Mouse (Mus musculus) urinary bladder, postnatal 0 days (tissue): Measurements from ENCODE around the gene Selenow. TPM values are rescaled to one million over a fixed set of nuclear protein-coding genes. Genes with fewer than 3 reads are reported as not detected.

ENCODE experiments used
- polyA plus RNA-seq: library from polyadenylated mRNA; unstranded; fragments of >200 nt; fragmentation: Nextera tagmentation; extraction: Ambion mirVana; gene quantifications from 2 replicates; pipeline ENCODE4 v1.2.1, GENCODE M21; 2015

Selenow gene
- polyA plus RNA-seq, result 921 and 1,063 TPM in 2 replicates

DNA sequence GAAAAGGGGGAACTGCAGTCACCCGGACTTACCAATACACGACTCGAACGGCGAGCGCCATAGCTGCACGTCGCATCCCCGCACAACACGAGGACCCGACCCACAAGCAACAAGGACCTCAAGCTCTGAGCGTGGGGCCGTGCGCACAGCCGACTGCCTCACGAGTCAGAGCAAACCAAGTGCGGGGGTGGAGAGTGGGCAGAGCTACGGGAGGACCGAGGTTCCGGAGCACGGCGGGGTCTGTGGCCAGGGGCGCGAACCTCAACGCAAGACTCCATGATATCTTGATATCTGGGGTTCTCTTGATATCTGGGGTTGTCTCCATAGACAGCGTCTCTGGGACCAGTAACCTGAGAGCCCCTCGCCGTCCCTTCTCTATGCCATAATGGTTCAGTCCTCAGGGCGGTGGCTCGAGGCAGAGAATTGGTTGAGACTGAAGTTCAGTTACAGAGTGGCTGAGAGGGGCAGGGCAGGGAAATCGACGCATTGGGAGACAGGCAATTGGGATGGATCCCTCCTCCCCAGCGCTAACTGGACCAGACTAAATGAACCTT lies at the start of gene Selenow:
Gene Selenow (minus strand): TSS at position 183 of the 554 bp plus-strand sequence.

DNA sequence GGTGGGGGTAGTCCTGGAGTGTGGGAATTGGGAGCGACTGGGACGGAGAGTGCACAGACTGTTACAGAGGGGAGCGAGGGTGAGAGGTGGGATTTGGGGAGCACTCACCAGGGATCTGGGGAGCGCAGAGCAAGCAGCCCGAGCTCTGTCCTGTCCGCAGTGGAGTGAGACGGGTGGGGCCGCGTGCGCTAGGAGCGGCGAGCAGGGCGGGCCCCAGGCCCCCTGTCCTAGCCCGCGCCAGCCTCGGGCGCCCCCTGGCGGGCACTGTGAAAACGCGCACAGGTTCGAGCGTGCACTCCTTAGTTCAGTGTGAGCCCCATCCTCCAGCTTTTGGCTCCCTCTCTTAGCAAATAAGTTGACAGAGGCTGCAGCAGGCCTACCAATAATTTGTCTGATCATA lies 45.1 kb upstream of the Selenow start, which contains the start of gene Ehd2:
Gene Ehd2 (minus strand): TSS at position 256 of the 400 bp plus-strand sequence.

DNA sequence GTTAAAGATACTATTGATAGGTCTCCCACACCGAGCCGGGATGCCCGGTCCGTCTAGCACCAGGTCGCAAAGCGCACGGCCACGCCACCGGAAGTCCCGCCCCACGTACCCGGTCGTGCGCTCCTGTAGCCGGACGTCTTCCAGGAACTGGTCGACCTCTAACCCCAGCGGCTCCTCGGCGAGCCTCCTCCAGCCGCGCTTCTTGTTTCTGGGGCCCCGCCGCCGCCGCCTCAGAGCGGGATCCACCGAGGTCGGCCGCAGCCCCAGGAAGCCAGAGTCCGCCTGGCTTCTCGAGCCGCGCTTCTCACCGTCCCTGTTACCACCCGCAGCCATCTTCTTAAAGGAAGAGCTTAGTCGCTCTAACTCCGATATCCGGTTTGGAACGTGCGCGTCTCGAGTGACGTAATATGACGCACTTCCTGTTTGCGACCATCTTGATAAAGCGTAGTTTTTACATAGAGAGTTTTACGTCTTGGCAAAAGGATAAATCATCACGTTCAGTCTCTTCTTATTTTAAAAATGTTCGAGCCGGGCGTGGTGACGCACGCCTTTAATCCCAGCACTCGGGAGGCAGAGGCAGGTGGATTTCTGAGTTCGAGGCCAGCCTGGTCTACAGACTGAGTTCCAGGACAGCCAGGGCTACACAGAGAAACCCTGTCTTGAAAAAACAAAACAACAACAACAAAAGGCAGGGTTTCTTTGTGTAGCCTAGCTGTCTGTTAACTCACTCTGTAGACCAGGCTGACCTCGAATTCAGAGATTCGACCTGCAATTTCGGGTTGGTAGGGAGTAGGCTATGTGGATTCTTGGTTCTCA lies 23.7 kb upstream of the Selenow start, which contains the start of gene Nop53:
Gene Nop53 (minus strand): TSS at position 354 of the 816 bp plus-strand sequence.

DNA sequence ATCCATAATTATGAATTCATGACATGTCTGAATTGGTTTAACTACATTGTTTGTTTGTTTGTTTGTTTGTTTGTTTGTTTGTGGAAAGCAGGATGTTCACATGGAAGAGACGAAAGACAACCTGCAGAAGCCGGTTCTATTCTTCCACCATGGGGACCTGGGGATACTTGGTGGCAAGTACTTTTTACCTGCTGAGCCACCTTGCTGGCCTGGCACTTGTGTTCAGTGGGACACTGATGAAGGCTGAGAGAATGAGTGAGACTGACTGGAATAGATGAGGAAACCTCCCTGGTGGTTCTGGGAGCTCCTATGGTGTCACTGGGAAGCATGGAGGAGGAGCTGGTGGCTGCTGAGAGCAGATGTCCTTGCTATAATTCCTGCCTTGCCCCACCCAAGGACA lies 39.9 kb downstream of the Selenow start, which contains the start of gene Crxos:
Gene Crxos (plus strand): TSS at position 301 of the 400 bp plus-strand sequence.

DNA sequence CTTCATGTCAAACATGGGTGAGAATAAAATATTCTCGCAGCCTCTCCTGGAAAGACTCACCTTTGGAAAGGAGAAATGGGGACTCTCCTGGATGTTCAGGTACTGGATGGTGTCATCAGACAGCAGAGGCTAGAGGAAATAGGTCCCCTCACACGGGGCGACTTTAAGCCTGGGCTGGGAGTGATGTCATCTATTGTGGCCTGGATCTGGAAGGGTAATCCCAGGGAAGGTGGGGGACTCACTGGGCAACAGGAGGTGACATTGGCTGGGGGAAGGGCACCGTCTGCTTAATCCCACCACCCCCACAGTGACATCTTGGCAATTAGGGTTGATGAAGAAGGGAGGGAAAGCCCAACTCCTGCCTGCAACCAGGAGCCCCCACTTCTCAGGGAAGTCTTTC lies 42.4 kb downstream of the Selenow start, which contains the start of gene Crx:
Gene Crx (minus strand): TSS at position 213 of the 400 bp plus-strand sequence.

Other genes starting within 250 kb of the Selenow start
- not detected in 2 replicates for gene Obox5, start 172.3 kb downstream of the Selenow start, polyA plus RNA-seq
- not detected in 2 replicates for gene Obox6, start 82.7 kb downstream of the Selenow start, polyA plus RNA-seq
- not detected in 2 replicates for gene Crx, start 42.4 kb downstream of the Selenow start, polyA plus RNA-seq
- gene Crxos, start 39.8 kb downstream of the Selenow start, polyA plus RNA-seq, result not detected in 2 replicates
- gene Nop53, start 23.7 kb upstream of the Selenow start, polyA plus RNA-seq, result 139 and 140 TPM in 2 replicates
- 94.8 and 134 TPM in 2 replicates for gene Ehd2, start 45.2 kb upstream of the Selenow start, polyA plus RNA-seq
- gene Bicra, start 125.5 kb upstream of the Selenow start, polyA plus RNA-seq, result 3.5 TPM in 2 replicates
- gene Zfp541, start 139.4 kb upstream of the Selenow start, polyA plus RNA-seq, result 0.05 TPM in 1 of 2 replicates, not detected in the other
- gene Napa, start 176.1 kb upstream of the Selenow start, polyA plus RNA-seq, result 167 and 170 TPM in 2 replicates
- gene Kptn, start 197.5 kb upstream of the Selenow start, polyA plus RNA-seq, result 21.2 and 23.3 TPM in 2 replicates
- 0.21 and 0.25 TPM in 2 replicates for gene Slc8a2, start 207.4 kb upstream of the Selenow start, polyA plus RNA-seq